In the genomic region with DNA sequence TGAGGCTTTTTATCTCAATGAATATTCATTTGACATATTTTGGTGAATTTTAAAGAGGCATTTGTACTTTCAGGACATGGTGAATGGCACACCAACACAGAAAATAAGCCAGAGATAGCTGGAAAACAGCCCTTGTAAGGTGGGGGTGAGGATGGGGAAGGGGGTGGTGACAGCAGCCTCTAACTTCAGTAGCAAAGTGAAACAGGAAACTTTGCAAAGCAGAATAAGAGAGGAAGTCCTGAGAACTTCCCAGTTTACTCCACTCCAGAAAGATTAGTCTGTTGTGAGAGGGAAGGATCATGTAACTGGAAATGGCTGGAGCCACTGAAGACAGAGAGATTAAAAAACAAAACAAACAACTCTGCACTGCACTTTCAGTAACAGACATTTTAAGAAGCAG, we compare ENCODE assay signal across 26 mouse cellular contexts. TPM values are rescaled to one million over a fixed set of nuclear protein-coding genes. Genes with fewer than 3 reads are reported as not detected.
A peak's percentile ranks its signal among the peaks of the same experiment; 100 is the strongest.
DNase-seq lines count a peak whose midpoint lies in the region; ATAC-seq and TF ChIP-seq lines count a peak whose summit lies in the region.
"Had no signal": no experiment of that assay in that cellular context is flagged by ENCODE, and none has a peak within 500 bp of the region (broad histone marks: within the 10 kb centered on the region; RNA-seq: fewer than 3 reads in every experiment).

No protein-coding gene starts in this region.

- TF ChIP-seq CTCF in lung, postnatal 0 days (IDR thresholded peaks at IDR 0.05) = no peak
- TF ChIP-seq CTCF in thymus, adult 2 months (IDR thresholded peaks at IDR 0.05; ENCODE audit: borderline replicate concordance, control insufficient read depth, extremely low read depth, insufficient read depth, low read length, poor library complexity) = no peak

- H3K9ac ChIP-seq in heart, embryonic 11.5 days (ENCODE audit: low read depth, low read length) = no peak overlapping the region
- H3K9ac ChIP-seq in lung, postnatal 0 days (replicated peaks; ENCODE audit: low read depth) = no peak overlapping the region
- H3K9ac ChIP-seq: embryonic facial prominence, embryonic 13.5 days; forebrain, embryonic 15.5 days; heart, embryonic 15.5 days; limb, embryonic 12.5 days; liver, embryonic 13.5 days had no signal

- DNase-seq in heart, adult 11 months = peak; percentile 93
- DNase-seq in lung, postnatal 0 days (ENCODE audit: low spot score) = peak; percentile 41
- DNase-seq in lung, postnatal 25 days (ENCODE audit: low spot score) = no peak
- DNase-seq in thymus, adult 2 months = no peak
- no peak for DNase-seq in T-cell, adult 2 months (ENCODE audit: low spot score)
- no peak for DNase-seq in urinary bladder, postnatal 14 days (ENCODE audit: low spot score)
- DNase-seq: adrenal gland, postnatal 25 days; cerebellum, adult 8-10 months; cerebellum, postnatal 36 days; kidney, adult 2 months; kidney, postnatal 10 days; liver, embryonic 13.5 days; lung, adult 2 months; lung, postnatal 14 days; midbrain, embryonic 14.5 days; retina, postnatal 1 day; right cerebral cortex, postnatal 14 days; thymus, postnatal 25 days had no signal

- no peaks in the 10 kb centered on the region for H3K27me3 ChIP-seq in heart, embryonic 11.5 days (ENCODE audit: control insufficient read depth, insufficient read depth, low read length)
- H3K27me3 ChIP-seq in lung, postnatal 0 days (replicated peaks; ENCODE audit: insufficient read depth, low read length) = no peaks in the 10 kb centered on the region
- no peaks in the 10 kb centered on the region for H3K27me3 ChIP-seq in thymus, adult 2 months (ENCODE audit: control insufficient read depth, insufficient read depth, low read length)
- H3K27me3 ChIP-seq: forebrain, embryonic 15.5 days; heart, embryonic 15.5 days had no signal

- no peak overlapping the region for H3K4me3 ChIP-seq in heart, embryonic 11.5 days (ENCODE audit: low read depth, low read length)
- no peak overlapping the region for H3K4me3 ChIP-seq in lung, postnatal 0 days (ENCODE audit: low read depth, low read length)
- H3K4me3 ChIP-seq in thymus, adult 2 months (ENCODE audit: control insufficient read depth, insufficient read depth, low read length) = no peak overlapping the region
- H3K4me3 ChIP-seq: embryonic facial prominence, embryonic 13.5 days; forebrain, embryonic 10.5 days; forebrain, embryonic 15.5 days; heart, embryonic 15.5 days; limb, embryonic 12.5 days; liver, embryonic 13.5 days had no signal

- no peak for TF ChIP-seq EP300 in lung, postnatal 0 days (IDR thresholded peaks at IDR 0.05)

- no peak overlapping the region for H3K27ac ChIP-seq in heart, embryonic 11.5 days (ENCODE audit: low read depth, low read length)
- no peak overlapping the region for H3K27ac ChIP-seq in lung, postnatal 0 days (ENCODE audit: low read length)
- no peak overlapping the region for H3K27ac ChIP-seq in thymus, adult 2 months (ENCODE audit: control insufficient read depth, insufficient read depth, low read length)
- H3K27ac ChIP-seq: embryonic facial prominence, embryonic 13.5 days; forebrain, embryonic 10.5 days; forebrain, embryonic 15.5 days; heart, embryonic 15.5 days; limb, embryonic 12.5 days; liver, embryonic 13.5 days had no signal

- H3K4me2 ChIP-seq in heart, embryonic 11.5 days = no peak overlapping the region
- no peak overlapping the region for H3K4me2 ChIP-seq in lung, postnatal 0 days (replicated peaks; ENCODE audit: low read depth, low read length)
- H3K4me2 ChIP-seq: embryonic facial prominence, embryonic 13.5 days; forebrain, embryonic 15.5 days; heart, embryonic 15.5 days; limb, embryonic 12.5 days; liver, embryonic 13.5 days had no signal

- H3K36me3 ChIP-seq in heart, embryonic 11.5 days (ENCODE audit: control insufficient read depth, insufficient read depth, low read length) = no peaks in the 10 kb centered on the region
- H3K36me3 ChIP-seq in lung, postnatal 0 days (ENCODE audit: insufficient read depth, low read length) = no peaks in the 10 kb centered on the region
- no peaks in the 10 kb centered on the region for H3K36me3 ChIP-seq in thymus, adult 2 months (ENCODE audit: control insufficient read depth, insufficient read depth, low read length)
- H3K36me3 ChIP-seq: embryonic facial prominence, embryonic 13.5 days; forebrain, embryonic 10.5 days; forebrain, embryonic 15.5 days; heart, embryonic 15.5 days; limb, embryonic 12.5 days; liver, embryonic 13.5 days had no signal

- no peaks in the 10 kb centered on the region for H3K9me3 ChIP-seq in heart, embryonic 11.5 days (replicated peaks; ENCODE audit: control insufficient read depth, low read length)
- H3K9me3 ChIP-seq in lung, postnatal 0 days (ENCODE audit: low read length) = no peaks in the 10 kb centered on the region
- H3K9me3 ChIP-seq: embryonic facial prominence, embryonic 13.5 days; forebrain, embryonic 10.5 days; forebrain, embryonic 15.5 days; heart, embryonic 15.5 days; limb, embryonic 12.5 days; liver, embryonic 13.5 days had no signal

- H3K4me1 ChIP-seq in heart, embryonic 11.5 days (ENCODE audit: control insufficient read depth, insufficient read depth, low read length) = no peaks in the 10 kb centered on the region
- no peaks in the 10 kb centered on the region for H3K4me1 ChIP-seq in lung, postnatal 0 days (ENCODE audit: insufficient read depth, low read depth, low read length)
- 0 out of 2 replicates have a peak, but pooled peaks cover 2% of the 10 kb centered on the region for H3K4me1 ChIP-seq in thymus, adult 2 months (replicated peaks; ENCODE audit: control insufficient read depth, insufficient read depth, low read length)
- H3K4me1 ChIP-seq: embryonic facial prominence, embryonic 13.5 days; forebrain, embryonic 10.5 days; heart, embryonic 15.5 days; limb, embryonic 12.5 days; liver, embryonic 13.5 days had no signal

- ATAC-seq in heart, embryonic 11.5 days (replicated peaks; ENCODE audit: insufficient number of reproducible peaks, low FRiP score, low TSS enrichment) = no peak
- no peak for ATAC-seq in lung, postnatal 0 days
- 0 out of 2 replicates have a peak, but pooled peaks have one; percentile 19 for ATAC-seq in common myeloid progenitor, adult 5-6 weeks (replicated peaks; ENCODE audit: low read depth, poor library complexity, severe bottlenecking)
- ATAC-seq: forebrain, embryonic 15.5 days; hindbrain, embryonic 16.5 days had no signal

- no peak for TF ChIP-seq POLR2A in thymus, adult 2 months (IDR thresholded peaks at IDR 0.05; ENCODE audit: control insufficient read depth, extremely low read depth, insufficient read depth, low read length, poor library complexity)

RNA-seq across cellular contexts. Expression of a gene that starts 26.0 kb away (rescaled TPM):
- polyA plus RNA-seq in heart, embryonic 11.5 days (2014; fragmentation: Nextera tagmentation; extraction: Ambion mirVana) = 0.62 and 1.7 TPM in 2 replicates
- polyA plus RNA-seq in lung, postnatal 0 days (2015; fragmentation: Nextera tagmentation; extraction: Ambion mirVana) = 5.3 and 5.5 TPM in 2 replicates
- total RNA-seq in common myeloid progenitor, adult 5-6 weeks (2017) = 24.3 and 43.8 TPM in 2 replicates
- polyA plus RNA-seq in thymus, adult 2 months (2012; rRNA removed) = 45.2 and 52.3 TPM in 2 replicates

Comparison
In these comparisons a context has a peak if more than half of its experiments do, and no peak if none do; other contexts are left out.
1. DNase-seq: peak in heart, adult 11 months (single experiment) and lung, postnatal 0 days (single experiment); none in lung, postnatal 25 days (single experiment), thymus, adult 2 months (single experiment), T-cell, adult 2 months (single experiment) and urinary bladder, postnatal 14 days (single experiment).